Mouse (Mus musculus): Measurements from ENCODE around the gene March2. TPM values are rescaled to one million over a fixed set of nuclear protein-coding genes. Genes with fewer than 3 reads are reported as not detected.

The March2 gene
- total RNA-seq (2021) = 100 to 1,000 TPM; 136 to 182 TPM
- 146 and 147 TPM in 2 replicates for polyA plus RNA-seq (2012; rRNA removed)
- long read RNA-seq, transcript March2-203 (5 exons, 1,398 nt) = major isoform, 136 of 181 reads
- long read RNA-seq, transcript March2-205 (5 exons, 1,418 nt) = minor isoform, 6 of 181 reads
- long read RNA-seq, partial matches to known transcripts = 6 of 181 reads
- long read RNA-seq, other reads (novel, unspliced or antisense) = 33 of 181 reads

- peak; percentile 37; the same call in 1 of the 2 replicates for TF ChIP-seq POLR2A (IDR thresholded peaks at IDR 0.05; ENCODE audit: insufficient read depth, low read depth, low read length)
- 0 out of 2 replicates have a peak, but pooled peaks have one; percentile 5 for TF ChIP-seq EP300 (IDR thresholded peaks at IDR 0.05; ENCODE audit: insufficient read depth, low read depth, low read length)
- TF ChIP-seq CTCF (IDR thresholded peaks at IDR 0.05) = no peak
- no peaks in the 10 kb centered on the region; the same call in 1 of the 2 replicates for H3K36me3 ChIP-seq (ENCODE audit: control insufficient read depth, insufficient read depth, low read length)
- peak within 1 kb of the TSS; percentile 85 for H3K4me3 ChIP-seq
- peak within 1 kb of the TSS; percentile 86 for H3K9ac ChIP-seq (ENCODE audit: low read depth, low read length)
- 1% methylated on average over 46 of the region's 46 CpGs for WGBS
- no peaks in the 10 kb centered on the region for H3K27me3 ChIP-seq (ENCODE audit: control insufficient read depth, insufficient read depth, low read length)
- peak within 1 kb of the TSS; percentile 79 for H3K27ac ChIP-seq
- intact Hi-C loops (cut with DNase I) = loop anchor here (2.0 kb wide), 2 partner anchors 32 to 38 kb away; partner anchors contain the start of gene Hnrnpm
- H3K4me1 ChIP-seq (ENCODE audit: control insufficient read depth, insufficient read depth, low read length) = no peaks in the 10 kb centered on the region; the same call in none of the 2 replicates
- peaks cover 1% of the 10 kb centered on the region for H3K79me2 ChIP-seq (replicated peaks; ENCODE audit: control insufficient read depth, insufficient read depth, low read length)
- peak; percentile 98 to 99 for DNase-seq
Observed at GRCm38 (mm10) chr17:33718384-33718881, at the start of gene March2. Gene March2 (minus strand): TSS chr17:33718670.

GRCm38 (mm10) chr17:33766389-33766788, 47.9 kb upstream of the March2 start:
- Histone ChIP-seq H3K4me1 (ENCODE audit: control insufficient read depth, insufficient read depth, low read length) (no peaks in the 10 kb centered on the region), H3K27ac (no peak overlapping the region), H3K4me3 (no peak overlapping the region), H3K9ac (ENCODE audit: low read depth, low read length) (no peak overlapping the region), H3K79me2 (replicated peaks; ENCODE audit: control insufficient read depth, insufficient read depth, low read length) (no peaks in the 10 kb centered on the region), H3K27me3 (ENCODE audit: control insufficient read depth, insufficient read depth, low read length) (no peaks in the 10 kb centered on the region), H3K36me3 (ENCODE audit: control insufficient read depth, insufficient read depth, low read length) (no peaks in the 10 kb centered on the region)
- TF ChIP-seq EP300 (IDR thresholded peaks at IDR 0.05; ENCODE audit: insufficient read depth, low read depth, low read length) (no peak), POLR2A (IDR thresholded peaks at IDR 0.05; ENCODE audit: insufficient read depth, low read depth, low read length) (no peak), CTCF (IDR thresholded peaks at IDR 0.05) (no peak)
- 58% methylated on average over 3 of the region's 3 CpGs for WGBS
- DNase-seq = no peak
- intact Hi-C loops (cut with DNase I) = no loop called here

DNA sequence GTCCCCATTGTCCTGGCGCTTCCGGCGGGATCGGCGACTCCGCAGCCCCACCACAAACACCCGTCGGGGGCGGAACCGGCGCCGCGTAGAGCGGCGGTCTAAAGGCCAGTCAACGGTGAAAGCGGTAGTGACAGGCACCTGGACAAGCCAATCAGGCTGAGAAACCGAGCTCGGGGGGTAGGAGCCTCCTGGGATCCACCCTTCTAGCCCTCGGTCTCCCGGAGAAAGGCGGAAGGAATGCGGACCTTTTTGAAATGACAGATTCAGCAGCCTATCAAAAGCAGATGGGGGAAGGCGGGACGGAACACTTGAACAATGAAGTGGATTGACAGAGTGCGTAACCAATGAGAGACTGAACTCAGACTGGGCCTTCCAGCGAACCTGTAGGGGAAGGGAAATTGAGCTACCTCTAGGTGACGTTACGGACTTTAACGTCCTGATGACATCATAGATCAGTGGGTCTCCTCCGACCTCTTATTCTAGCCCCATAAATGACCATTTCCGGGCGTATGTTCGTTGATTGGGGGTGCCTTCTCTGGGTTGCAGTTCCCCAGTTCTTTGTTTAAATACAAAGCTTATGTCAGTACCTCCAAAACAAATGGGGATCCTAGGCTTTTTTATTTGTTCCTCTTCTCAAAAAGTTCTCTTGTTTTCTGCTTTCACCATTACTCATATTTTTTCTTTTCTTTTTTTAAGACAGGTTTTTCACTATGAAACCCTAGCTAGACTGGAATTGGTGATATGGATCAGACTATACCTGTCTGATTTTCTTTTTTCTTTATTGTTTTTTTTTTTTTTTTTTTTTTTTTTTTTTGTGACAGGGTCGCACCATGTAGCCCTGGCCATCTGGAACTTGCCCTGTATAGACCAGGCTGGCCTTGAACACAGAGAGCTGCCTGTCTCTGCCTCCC, 42.0 kb upstream of the March2 start, which contains the start of gene Rab11b:
Rab11b (minus strand) TSS at position 276 of the 911 bp plus-strand sequence.
- no peaks in the 10 kb centered on the region for H3K27me3 ChIP-seq (ENCODE audit: control insufficient read depth, insufficient read depth, low read length)
- DNase-seq = peak; percentile 99 to 100
- peaks cover 27% of the 10 kb centered on the region for H3K4me1 ChIP-seq (ENCODE audit: control insufficient read depth, insufficient read depth, low read length)
- H3K4me3 ChIP-seq = peak within 1 kb of the TSS; percentile 100
- H3K79me2 ChIP-seq (replicated peaks; ENCODE audit: control insufficient read depth, insufficient read depth, low read length) = no peaks in the 10 kb centered on the region; the same call in 1 of the 2 replicates
- peaks cover 17% of the 10 kb centered on the region for H3K36me3 ChIP-seq (ENCODE audit: control insufficient read depth, insufficient read depth, low read length)
- TF ChIP-seq POLR2A (IDR thresholded peaks at IDR 0.05; ENCODE audit: insufficient read depth, low read depth, low read length) (0 out of 2 replicates have a peak, but pooled peaks have one; percentile 58), EP300 (IDR thresholded peaks at IDR 0.05; ENCODE audit: insufficient read depth, low read depth, low read length) (0 out of 2 replicates have a peak, but pooled peaks have one; percentile 32), CTCF (IDR thresholded peaks at IDR 0.05) (peak; percentile 47)
- intact Hi-C loops (cut with DNase I) = no loop called here
- peak within 1 kb of the TSS; percentile 100 for H3K27ac ChIP-seq
- peak within 1 kb of the TSS; percentile 95 for H3K9ac ChIP-seq (ENCODE audit: low read depth, low read length)
- 2% methylated on average over 35 of the region's 35 CpGs for WGBS

GRCm38 (mm10) chr17:33759767-33760254, 41.3 kb upstream of the March2 start:
- WGBS = 2% methylated on average over 34 of the region's 38 CpGs
- peaks cover 31% of the 10 kb centered on the region for H3K4me1 ChIP-seq (ENCODE audit: control insufficient read depth, insufficient read depth, low read length)

GRCm38 (mm10) chr17:33757231-33757630, 38.8 kb upstream of the March2 start:
- 24% methylated on average over 4 of the region's 4 CpGs for WGBS
- intact Hi-C loops (cut with DNase I) = loop anchor here (2.0 kb wide), 2 partner anchors 22 to 38 kb away; partner anchors contain the start of gene March2
- DNase-seq = peak in 1 of 2 experiments; percentile 63
- H3K79me2 ChIP-seq (replicated peaks; ENCODE audit: control insufficient read depth, insufficient read depth, low read length) = peaks cover 5% of the 10 kb centered on the region
- TF ChIP-seq CTCF (IDR thresholded peaks at IDR 0.05) (no peak), EP300 (IDR thresholded peaks at IDR 0.05; ENCODE audit: insufficient read depth, low read depth, low read length) (0 out of 2 replicates have a peak, but pooled peaks have one; percentile 39), POLR2A (IDR thresholded peaks at IDR 0.05; ENCODE audit: insufficient read depth, low read depth, low read length) (no peak)
- H3K36me3 ChIP-seq (ENCODE audit: control insufficient read depth, insufficient read depth, low read length) = peaks cover 30% of the 10 kb centered on the region
- H3K27ac ChIP-seq = peak overlapping the region; percentile 93
- H3K9ac ChIP-seq (ENCODE audit: low read depth, low read length) = no peak overlapping the region
- H3K4me3 ChIP-seq = no peak overlapping the region; the same call in 1 of the 2 replicates
- no peaks in the 10 kb centered on the region for H3K27me3 ChIP-seq (ENCODE audit: control insufficient read depth, insufficient read depth, low read length)
- H3K4me1 ChIP-seq (ENCODE audit: control insufficient read depth, insufficient read depth, low read length) = peaks cover 43% of the 10 kb centered on the region

More at GRCm38 (mm10) chr17:33759767-33760254, 41.3 kb upstream of the March2 start:
- H3K9ac ChIP-seq (ENCODE audit: low read depth, low read length) = peak overlapping the region; percentile 95
- DNase-seq = peak; percentile 93 to 97
- TF ChIP-seq CTCF (IDR thresholded peaks at IDR 0.05) (no peak), EP300 (IDR thresholded peaks at IDR 0.05; ENCODE audit: insufficient read depth, low read depth, low read length) (0 out of 2 replicates have a peak, but pooled peaks have one; percentile 29)
- peaks cover 18% of the 10 kb centered on the region for H3K36me3 ChIP-seq (ENCODE audit: control insufficient read depth, insufficient read depth, low read length)
- H3K27ac ChIP-seq = peak overlapping the region; percentile 100
- intact Hi-C loops (cut with DNase I) = no loop called here
- no peaks in the 10 kb centered on the region for H3K27me3 ChIP-seq (ENCODE audit: control insufficient read depth, insufficient read depth, low read length)
- peaks cover under 1% of the 10 kb centered on the region for H3K79me2 ChIP-seq (replicated peaks; ENCODE audit: control insufficient read depth, insufficient read depth, low read length)
- peak overlapping the region; percentile 100 for H3K4me3 ChIP-seq

All from heart, adult 2 months (tissue).